Mouse (Mus musculus) thymus, adult 2 months (tissue): Measurements from ENCODE around the gene Nt5c2. TPM values are rescaled to one million over a fixed set of nuclear protein-coding genes. Genes with fewer than 3 reads are reported as not detected.

Experiments used
- DNase-seq: peaks from one replicate; pipeline ENCODE4 v3.0.0; 2021
- H3K27ac ChIP-seq: fragments of 200-500 bp; 2 replicates; pipeline ENCODE4 v1.5.1; 2012; ENCODE audit warnings: low read length, control low read depth; ENCODE audit not compliant: control insufficient read depth, insufficient read depth
- H3K27me3 ChIP-seq: fragments of 200-500 bp; 2 replicates; pipeline ENCODE4 v1.6.1; 2012; ENCODE audit warnings: mild to moderate bottlenecking, low read length, moderate library complexity, mixed read lengths; ENCODE audit not compliant: control insufficient read depth, insufficient read depth
- H3K36me3 ChIP-seq: fragments of 200-500 bp; 2 replicates; pipeline ENCODE4 v1.6.1; 2012; ENCODE audit warnings: mild to moderate bottlenecking, low read length, moderate library complexity; ENCODE audit not compliant: control insufficient read depth, insufficient read depth
- H3K4me1 ChIP-seq: fragments of 200-500 bp; replicated peaks from 2 replicates; pipeline ENCODE4 v1.6.1; 2012; ENCODE audit warnings: low read length; ENCODE audit not compliant: control insufficient read depth, insufficient read depth
- H3K4me3 ChIP-seq: fragments of 200-500 bp; 2 replicates; pipeline ENCODE4 v1.5.1; 2012; ENCODE audit warnings: mild to moderate bottlenecking, low read length, control low read depth, moderate library complexity; ENCODE audit not compliant: control insufficient read depth, insufficient read depth
- CTCF ChIP-seq: fragments of 200-500 bp; IDR thresholded peaks from 2 replicates; pipeline ENCODE4 v1.5.1; 2012; ENCODE audit warnings: mild to moderate bottlenecking, control low read depth, low read length, moderate library complexity, borderline replicate concordance; ENCODE audit not compliant: control insufficient read depth, poor library complexity, insufficient read depth; ENCODE audit errors: extremely low read depth
- POLR2A ChIP-seq: fragments of 200-500 bp; IDR thresholded peaks from 2 replicates; pipeline ENCODE4 v1.6.1; 2012; ENCODE audit warnings: mild to moderate bottlenecking, low read length, control low read depth, moderate library complexity; ENCODE audit not compliant: control insufficient read depth, poor library complexity, insufficient read depth; ENCODE audit errors: extremely low read depth
- WGBS: fragments of 180-500 bp; shearing (Covaris S2); methylation state at CpG from one replicate; pipeline ENCODE4 v1.1.7; 2018; 5-methylcytosine and 5-hydroxymethylcytosine counted together
- polyA plus RNA-seq: library from polyadenylated mRNA; depleted of rRNA; stranded (reverse); fragments of >200 nt; gene quantifications from 2 replicates; pipeline ENCODE4 v1.2.3, GENCODE M21; 2012

Nt5c2 gene
- polyA plus RNA-seq, 1 experiment: 32.8 TPM

- no peak for TF ChIP-seq CTCF
- TF ChIP-seq POLR2A: no peak
- 92% methylated on average over 8 of the region's 8 CpGs for WGBS
- DNase-seq: no peak
- no peaks in the 10 kb centered on the region for H3K27me3 ChIP-seq
- no peak overlapping the region for H3K4me3 ChIP-seq
- no peak overlapping the region for H3K27ac ChIP-seq
- peaks cover 9% of the 10 kb centered on the region for H3K4me1 ChIP-seq
- H3K36me3 ChIP-seq: peaks cover 48% of the 10 kb centered on the region
Measured at GRCm38 (mm10) chr19:46890657-46891056, 124.3 kb downstream of the Nt5c2 start.

GRCm38 (mm10) chr19:46889666-46890065 lies 125.3 kb downstream of the Nt5c2 start:
- Histone ChIP-seq H3K36me3 (peaks cover 52% of the 10 kb centered on the region), H3K27me3 (no peaks in the 10 kb centered on the region), H3K4me1 (peaks cover 9% of the 10 kb centered on the region), H3K4me3 (no peak overlapping the region), H3K27ac (no peak overlapping the region)
- 95% methylated on average over 8 of the region's 8 CpGs for WGBS
- TF ChIP-seq CTCF (no peak), POLR2A (no peak)
- no peak for DNase-seq

GRCm38 (mm10) chr19:46887811-46888527 lies 127.0 kb downstream of the Nt5c2 start:
- WGBS: 3% methylated on average over 14 of the region's 14 CpGs
- Histone ChIP-seq H3K27ac (peak overlapping the region; percentile 81), H3K4me3 (no peak overlapping the region), H3K27me3 (no peaks in the 10 kb centered on the region), H3K36me3 (peaks cover 43% of the 10 kb centered on the region), H3K4me1 (peaks cover 9% of the 10 kb centered on the region)
- DNase-seq: peak; percentile 73
- TF ChIP-seq POLR2A: peak; percentile 44; the same call in 1 of the 2 replicates
- 0 out of 2 replicates have a peak, but pooled peaks have one; percentile 26 for TF ChIP-seq CTCF

GRCm38 (mm10) chr19:46886826-46887225 lies 128.1 kb downstream of the Nt5c2 start:
- H3K27me3 ChIP-seq: no peaks in the 10 kb centered on the region
- DNase-seq: no peak

GRCm38 (mm10) chr19:46885365-46885764 lies 129.6 kb downstream of the Nt5c2 start:
- DNase-seq: no peak
- Histone ChIP-seq H3K4me3 (no peak overlapping the region), H3K27me3 (no peaks in the 10 kb centered on the region), H3K27ac (no peak overlapping the region), H3K36me3 (peaks cover 24% of the 10 kb centered on the region), H3K4me1 (peaks cover 15% of the 10 kb centered on the region)
- WGBS: 94% methylated on average over 4 of the region's 4 CpGs
- TF ChIP-seq POLR2A (no peak), CTCF (no peak)

More at GRCm38 (mm10) chr19:46886826-46887225, 128.1 kb downstream of the Nt5c2 start:
- Histone ChIP-seq H3K4me1 (peaks cover 9% of the 10 kb centered on the region), H3K27ac (no peak overlapping the region), H3K36me3 (peaks cover 39% of the 10 kb centered on the region), H3K4me3 (no peak overlapping the region)
- TF ChIP-seq CTCF: no peak
- TF ChIP-seq POLR2A: no peak
- WGBS: 90% methylated on average over 7 of the region's 7 CpGs

- WGBS: 97% methylated on average over 2 of the region's 2 CpGs
Measured at GRCm38 (mm10) chr19:46879876-46880275, 135.1 kb downstream of the Nt5c2 start.

More at GRCm38 (mm10) chr19:46879876-46880275, 135.1 kb downstream of the Nt5c2 start:
- TF ChIP-seq POLR2A: no peak
- no peak for TF ChIP-seq CTCF
- no peak overlapping the region for H3K27ac ChIP-seq
- DNase-seq: no peak
- no peak overlapping the region for H3K4me3 ChIP-seq
- peaks cover under 1% of the 10 kb centered on the region for H3K36me3 ChIP-seq
- H3K4me1 ChIP-seq: peaks cover 8% of the 10 kb centered on the region; the same call in 1 of the 2 replicates
- no peaks in the 10 kb centered on the region for H3K27me3 ChIP-seq
